ENCODE assay signal across 9 mouse cellular contexts in the genomic region with DNA sequence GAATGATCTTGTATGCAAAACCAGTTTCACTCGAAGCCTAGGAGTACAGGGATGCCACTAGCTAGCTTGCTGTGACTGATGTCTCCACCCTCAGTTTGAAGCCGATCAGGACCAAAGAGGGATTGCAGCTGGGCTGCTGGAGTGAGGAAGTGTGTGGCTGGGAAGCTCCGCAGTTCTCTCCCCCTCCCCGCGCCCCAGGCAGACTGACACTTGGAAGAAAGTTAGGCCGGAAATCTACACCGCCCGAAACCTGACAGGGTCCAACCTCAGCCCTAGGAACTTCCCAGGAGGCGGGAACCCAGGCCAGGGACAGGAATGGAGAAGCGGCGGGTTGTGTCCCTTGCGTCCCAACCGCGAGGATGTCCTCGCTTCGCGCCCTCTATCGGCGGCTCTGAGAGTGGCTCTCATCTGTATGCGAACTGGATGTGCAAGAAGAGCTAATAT. TPM values are rescaled to one million over a fixed set of nuclear protein-coding genes. Genes with fewer than 3 reads are reported as not detected.
A peak's percentile ranks its signal among the peaks of the same experiment; 100 is the strongest.
DNase-seq lines count a peak whose midpoint lies in the region.
"Had no signal": no experiment of that assay in that cellular context is flagged by ENCODE, and none has a peak within 500 bp of the region (broad histone marks: within the 10 kb centered on the region; RNA-seq: fewer than 3 reads in every experiment).

No protein-coding gene starts in this region.

- 2% methylated on average over 20 of the region's 20 CpGs for WGBS in embryonic facial prominence, embryonic 10.5 days
- WGBS in midbrain, embryonic 10.5 days, result 2% methylated on average over 20 of the region's 20 CpGs

- peak overlapping the region; percentile 72 for H3K27ac ChIP-seq in embryonic facial prominence, embryonic 10.5 days (replicated peaks)
- H3K27ac ChIP-seq in midbrain, embryonic 10.5 days (replicated peaks), result peak overlapping the region; percentile 74
- H3K27ac ChIP-seq: macrophage had no signal

- H3K27me3 ChIP-seq in embryonic facial prominence, embryonic 10.5 days (replicated peaks; ENCODE audit: low read depth, poor library complexity, severe bottlenecking), result peaks cover 4% of the 10 kb centered on the region; the same call in 1 of the 2 replicates
- peaks cover 58% of the 10 kb centered on the region for H3K27me3 ChIP-seq in midbrain, embryonic 10.5 days (ENCODE audit: low read depth, poor library complexity, severe bottlenecking)

- no peaks in the 10 kb centered on the region for H3K36me3 ChIP-seq in embryonic facial prominence, embryonic 10.5 days (replicated peaks)
- no peaks in the 10 kb centered on the region for H3K36me3 ChIP-seq in midbrain, embryonic 10.5 days

- peak overlapping the region; percentile 58 for H3K4me3 ChIP-seq in embryonic facial prominence, embryonic 10.5 days
- H3K4me3 ChIP-seq in midbrain, embryonic 10.5 days, result peak overlapping the region; percentile 56

- peak; percentile 87 for DNase-seq in adrenal gland, postnatal 10 days
- peak; percentile 86 for DNase-seq in embryonic facial prominence, embryonic 10.5 days (ENCODE audit: low spot score)
- DNase-seq in heart, adult 18-20 months, result peak; percentile 79 to 88
- peak; percentile 39 for DNase-seq in kidney, adult 11 months
- DNase-seq in left cerebral cortex, postnatal 4 days, result peak; percentile 77
- peak; percentile 85 for DNase-seq in midbrain, embryonic 10.5 days (ENCODE audit: low spot score)
- DNase-seq in right cerebral cortex, postnatal 25 days, result peak; percentile 50
- DNase-seq in urinary bladder, postnatal 25 days (ENCODE audit: low spot score), result peak; percentile 64

- H3K9me3 ChIP-seq in embryonic facial prominence, embryonic 10.5 days, result no peaks in the 10 kb centered on the region
- no peaks in the 10 kb centered on the region for H3K9me3 ChIP-seq in midbrain, embryonic 10.5 days (replicated peaks)

- intact Hi-C loops in left cerebral cortex, postnatal 4 days (cut with DNase I), result no loop called here

- peaks cover 6% of the 10 kb centered on the region; the same call in 1 of the 2 replicates for H3K4me1 ChIP-seq in embryonic facial prominence, embryonic 10.5 days
- 0 out of 2 replicates have a peak, but pooled peaks cover 4% of the 10 kb centered on the region for H3K4me1 ChIP-seq in midbrain, embryonic 10.5 days

RNA-seq across cellular contexts. Expression of a gene that starts 1.1 kb away (rescaled TPM):
- total RNA-seq in adrenal gland, postnatal 10 days (2021), result not detected
- polyA plus RNA-seq in embryonic facial prominence, embryonic 10.5 days (2016; fragmentation: Nextera tagmentation; extraction: Ambion mirVana), result not detected in 2 replicates
- not detected for total RNA-seq in heart, adult 18-20 months (2021)
- not detected for total RNA-seq in left cerebral cortex, postnatal 4 days (2021)
- polyA plus RNA-seq in midbrain, embryonic 10.5 days (2016; fragmentation: Nextera tagmentation; extraction: Ambion mirVana), result not detected in 2 replicates

Comparison
In these comparisons a context has a peak if more than half of its experiments do, and no peak if none do; other contexts are left out.
1. Peak in every context shown above with its lines: DNase-seq, H3K4me3 ChIP-seq and H3K27ac ChIP-seq.